Mouse (Mus musculus): ENCODE measurements around the gene Ctsj. TPM values are rescaled to one million over a fixed set of nuclear protein-coding genes. Genes with fewer than 3 reads are reported as not detected.
"Not testable (repeated sequence)": the region's sequence is repeated elsewhere in the genome, so short reads cannot be mapped to it uniquely, and the experiment has no call there.

Gene Ctsj
- not detected in 2 replicates for polyA plus RNA-seq (2014; fragmentation: Nextera tagmentation; extraction: Ambion mirVana)

DNA sequence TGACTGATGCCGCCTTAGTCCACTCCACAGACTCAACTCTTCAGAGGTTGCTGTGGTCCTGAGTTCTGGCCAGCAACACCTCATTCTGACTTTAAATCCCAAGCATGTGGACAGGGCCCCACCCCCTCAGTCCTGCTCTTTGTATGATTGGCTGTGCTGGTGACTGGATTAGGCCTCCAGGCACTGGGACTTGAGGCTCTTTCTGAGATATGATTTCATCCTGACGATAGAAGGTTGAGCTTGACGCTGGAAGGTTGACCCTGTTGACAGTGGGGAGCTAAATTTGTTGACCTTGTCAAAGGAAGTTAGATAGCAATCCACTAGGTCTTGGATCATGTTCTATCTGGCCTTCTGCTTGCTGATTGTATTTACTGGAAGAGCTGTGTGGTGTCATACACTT, at the start of gene Ctsj:
Ctsj (minus strand) TSS at position 101 of the 400 bp plus-strand sequence.
- Histone ChIP-seq H3K27me3 (ENCODE audit: control insufficient read depth, insufficient read depth, low read length) (no peaks in the 10 kb centered on the region), H3K4me2 (replicated peaks; ENCODE audit: low read depth, low read length) (no peak within 1 kb of the TSS), H3K4me1 (ENCODE audit: control insufficient read depth, insufficient read depth, low read length) (no peaks in the 10 kb centered on the region), H3K36me3 (ENCODE audit: control insufficient read depth, insufficient read depth, low read length) (no peaks in the 10 kb centered on the region), H3K4me3 (ENCODE audit: low read length) (no peak within 1 kb of the TSS), H3K9ac (ENCODE audit: low read depth, low read length) (no peak within 1 kb of the TSS), H3K9me3 (ENCODE audit: control insufficient read depth, low read length) (no peaks in the 10 kb centered on the region), H3K27ac (ENCODE audit: low read depth, low read length) (no peak within 1 kb of the TSS)
- ATAC-seq (ENCODE audit: low FRiP score, low TSS enrichment): no peak
- WGBS: 75% methylated on average over 3 of the region's 3 CpGs

DNA sequence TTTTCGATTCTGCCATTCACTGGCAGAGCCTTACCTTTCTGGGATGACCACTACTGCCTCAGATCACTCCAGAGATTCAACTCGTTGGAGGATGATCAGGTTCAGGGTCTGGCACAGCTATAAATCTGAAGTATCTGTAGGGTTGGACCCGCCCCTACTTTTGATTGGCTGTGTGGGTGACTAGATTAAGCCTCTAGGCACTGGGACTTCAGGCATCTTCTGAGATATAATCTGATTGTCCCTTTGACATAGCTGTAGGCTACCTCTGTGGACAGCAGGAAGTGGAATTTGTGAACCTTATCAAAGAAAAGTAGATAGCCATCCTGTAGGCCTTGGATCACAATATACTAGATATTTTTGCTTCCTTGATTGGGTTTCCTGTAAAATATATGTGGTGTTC, 34.8 kb upstream of the Ctsj start, which contains the start of gene Ctsq:
Ctsq (minus strand) TSS at position 101 of the 400 bp plus-strand sequence.
- ATAC-seq (ENCODE audit: low FRiP score, low TSS enrichment): no peak
- no peaks in the 10 kb centered on the region for H3K4me1 ChIP-seq (ENCODE audit: control insufficient read depth, insufficient read depth, low read length)
- H3K27me3 ChIP-seq (ENCODE audit: control insufficient read depth, insufficient read depth, low read length): no peaks in the 10 kb centered on the region
- H3K9ac ChIP-seq (ENCODE audit: low read depth, low read length): no peak within 1 kb of the TSS
- H3K4me3 ChIP-seq (ENCODE audit: low read length): no peak within 1 kb of the TSS
- H3K4me2 ChIP-seq (replicated peaks; ENCODE audit: low read depth, low read length): no peak within 1 kb of the TSS
- no peaks in the 10 kb centered on the region for H3K36me3 ChIP-seq (ENCODE audit: control insufficient read depth, insufficient read depth, low read length)
- 58% methylated on average over 3 of the region's 3 CpGs for WGBS
- H3K27ac ChIP-seq (ENCODE audit: low read depth, low read length): no peak within 1 kb of the TSS
- peaks cover 10% of the 10 kb centered on the region for H3K9me3 ChIP-seq (ENCODE audit: control insufficient read depth, low read length)

DNA sequence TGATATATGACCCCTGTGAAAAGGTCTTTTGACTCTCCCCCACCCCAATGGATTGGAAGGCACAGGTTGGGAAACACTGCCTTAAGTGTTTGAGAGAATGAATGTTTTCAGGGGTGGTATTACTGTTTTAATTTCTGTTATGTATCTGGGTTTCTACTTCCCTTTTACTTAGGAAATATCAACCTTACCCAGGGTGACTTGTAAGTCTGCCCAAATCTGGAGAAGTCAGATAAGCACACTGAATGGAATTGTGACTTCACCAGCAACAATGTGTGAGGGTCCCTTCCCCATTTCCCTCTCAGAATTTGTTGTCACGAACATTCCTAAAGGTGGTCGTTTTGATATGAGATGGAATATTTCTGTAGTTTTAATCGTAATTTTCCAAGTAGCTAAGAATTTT, 17.0 kb upstream of the Ctsj start:
- no peak overlapping the region for H3K27ac ChIP-seq (ENCODE audit: low read depth, low read length)
- no peak overlapping the region for H3K4me2 ChIP-seq (replicated peaks; ENCODE audit: low read depth, low read length)
- no peaks in the 10 kb centered on the region for H3K27me3 ChIP-seq (ENCODE audit: control insufficient read depth, insufficient read depth, low read length)
- H3K4me1 ChIP-seq (ENCODE audit: control insufficient read depth, insufficient read depth, low read length): no peaks in the 10 kb centered on the region
- WGBS: 89% methylated on average over 3 of the region's 3 CpGs
- no peak overlapping the region for H3K4me3 ChIP-seq (ENCODE audit: low read length)
- H3K9ac ChIP-seq (ENCODE audit: low read depth, low read length): no peak overlapping the region
- ATAC-seq (ENCODE audit: low FRiP score, low TSS enrichment): no peak
- no peaks in the 10 kb centered on the region for H3K36me3 ChIP-seq (ENCODE audit: control insufficient read depth, insufficient read depth, low read length)
- H3K9me3 ChIP-seq (ENCODE audit: control insufficient read depth, low read length): no peaks in the 10 kb centered on the region; the same call in 1 of the 2 replicates

DNA sequence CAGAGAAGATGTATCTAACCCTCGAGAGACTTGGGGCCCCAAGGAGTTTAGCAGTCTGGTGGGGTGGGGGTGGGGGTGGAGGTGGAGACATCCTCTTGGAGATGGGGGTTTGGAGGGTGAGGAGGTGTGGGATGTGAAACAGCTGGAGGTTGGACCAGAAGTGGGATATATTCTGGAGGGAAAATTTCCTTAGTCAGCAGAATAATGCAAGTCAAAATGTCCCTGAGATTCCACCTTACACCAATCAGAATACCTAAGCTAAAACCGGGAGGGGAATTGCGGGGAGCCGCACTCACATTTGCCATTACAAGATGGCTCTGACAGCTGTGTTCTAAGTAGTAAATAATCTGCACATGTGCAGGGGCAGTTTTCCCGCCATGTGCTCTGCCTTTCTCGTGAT, 16.1 kb upstream of the Ctsj start:
- no peaks in the 10 kb centered on the region for H3K4me1 ChIP-seq (ENCODE audit: control insufficient read depth, insufficient read depth, low read length)
- no peak overlapping the region for H3K4me2 ChIP-seq (replicated peaks; ENCODE audit: low read depth, low read length)
- H3K4me3 ChIP-seq (ENCODE audit: low read length): no peak overlapping the region
- no peak overlapping the region for H3K9ac ChIP-seq (ENCODE audit: low read depth, low read length)
- H3K36me3 ChIP-seq (ENCODE audit: control insufficient read depth, insufficient read depth, low read length): no peaks in the 10 kb centered on the region
- H3K27ac ChIP-seq (ENCODE audit: low read depth, low read length): no peak overlapping the region
- H3K9me3 ChIP-seq (ENCODE audit: control insufficient read depth, low read length): no peaks in the 10 kb centered on the region; the same call in 1 of the 2 replicates
- 84% methylated on average over 4 of the region's 6 CpGs for WGBS
- no peaks in the 10 kb centered on the region for H3K27me3 ChIP-seq (ENCODE audit: control insufficient read depth, insufficient read depth, low read length)
- ATAC-seq (ENCODE audit: low FRiP score, low TSS enrichment): no peak

DNA sequence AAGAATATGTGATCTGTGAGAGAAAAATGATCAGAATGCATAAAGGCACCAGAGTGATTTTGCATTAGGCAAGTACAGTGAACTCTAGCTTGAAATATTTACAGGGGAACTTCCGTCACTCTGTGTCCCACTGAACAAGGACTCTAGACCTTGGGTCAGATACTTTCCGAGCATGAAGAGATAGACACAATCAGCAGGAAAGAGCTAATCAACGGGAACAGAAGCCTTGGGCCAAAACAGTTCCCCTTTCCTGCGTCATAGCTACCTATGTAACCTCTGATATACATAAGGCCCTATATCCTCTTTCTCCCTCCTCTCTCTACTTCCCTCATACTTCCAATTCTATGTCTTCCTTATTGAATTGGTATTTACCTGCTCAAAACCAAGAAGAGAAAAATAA, 4.4 kb upstream of the Ctsj start:
- H3K4me1 ChIP-seq (ENCODE audit: control insufficient read depth, insufficient read depth, low read length): no peaks in the 10 kb centered on the region
- whole genome bisulfite sequencing: 80% methylated on average over 4 of the region's 4 CpGs
- H3K9ac ChIP-seq (ENCODE audit: low read depth, low read length): no peak overlapping the region
- no peaks in the 10 kb centered on the region for H3K27me3 ChIP-seq (ENCODE audit: control insufficient read depth, insufficient read depth, low read length)
- no peak overlapping the region for H3K4me2 ChIP-seq (replicated peaks; ENCODE audit: low read depth, low read length)
- H3K36me3 ChIP-seq (ENCODE audit: control insufficient read depth, insufficient read depth, low read length): no peaks in the 10 kb centered on the region
- H3K27ac ChIP-seq (ENCODE audit: low read depth, low read length): no peak overlapping the region
- ATAC-seq (ENCODE audit: low FRiP score, low TSS enrichment): no peak
- no peaks in the 10 kb centered on the region; the same call in 1 of the 2 replicates for H3K9me3 ChIP-seq (ENCODE audit: control insufficient read depth, low read length)
- no peak overlapping the region for H3K4me3 ChIP-seq (ENCODE audit: low read length)

DNA sequence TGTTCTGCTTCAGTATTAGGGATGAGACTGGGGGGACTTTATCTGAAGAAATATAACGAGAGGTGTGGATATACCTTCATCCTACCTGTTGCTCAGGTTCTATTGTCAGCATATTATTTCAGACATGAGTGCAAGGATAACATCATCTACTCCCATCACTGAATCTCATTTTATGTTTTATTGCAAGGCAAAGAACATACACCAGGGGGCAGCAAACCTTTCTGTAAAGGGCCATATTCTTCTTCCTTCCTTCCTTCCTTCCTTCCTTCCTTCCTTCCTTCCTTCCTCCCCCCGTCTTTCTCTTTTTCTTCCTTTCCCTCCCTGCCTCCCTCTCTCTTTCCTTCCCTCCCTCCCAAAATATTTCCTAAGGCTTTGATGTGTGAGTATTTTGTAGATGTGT, 8.2 kb downstream of the Ctsj start:
- Histone ChIP-seq H3K4me3 (ENCODE audit: low read length) (no peak overlapping the region), H3K9ac (ENCODE audit: low read depth, low read length) (no peak overlapping the region), H3K27ac (ENCODE audit: low read depth, low read length) (no peak overlapping the region), H3K27me3 (ENCODE audit: control insufficient read depth, insufficient read depth, low read length) (no peaks in the 10 kb centered on the region), H3K4me2 (replicated peaks; ENCODE audit: low read depth, low read length) (no peak overlapping the region), H3K36me3 (ENCODE audit: control insufficient read depth, insufficient read depth, low read length) (no peaks in the 10 kb centered on the region), H3K4me1 (ENCODE audit: control insufficient read depth, insufficient read depth, low read length) (no peaks in the 10 kb centered on the region), H3K9me3 (ENCODE audit: control insufficient read depth, low read length) (0 out of 2 replicates have a peak, but pooled peaks cover 4% of the 10 kb centered on the region)
- 61% methylated on average over 2 of the region's 2 CpGs for WGBS
- no peak for ATAC-seq (ENCODE audit: low FRiP score, low TSS enrichment)

DNA sequence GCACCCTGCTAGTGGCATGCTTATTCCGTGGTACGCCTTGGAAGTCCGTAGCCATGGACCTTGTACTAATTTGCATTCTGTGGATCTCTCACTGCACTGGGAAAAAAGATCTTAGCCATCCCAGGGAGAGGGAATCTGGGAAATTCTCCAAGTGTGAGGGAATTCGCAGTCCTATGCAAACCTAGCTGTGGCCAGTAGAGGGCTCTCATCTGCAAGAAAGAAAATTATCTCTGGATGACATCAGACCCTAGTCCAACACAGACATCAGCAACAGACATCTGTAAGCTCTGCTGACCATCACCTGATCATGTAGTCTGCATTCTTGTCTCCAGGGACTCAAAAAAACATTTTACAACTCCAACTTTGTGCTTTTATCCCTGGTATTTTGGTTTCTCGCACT, 18.8 kb downstream of the Ctsj start:
- H3K27ac ChIP-seq (ENCODE audit: low read depth, low read length); H3K4me3 ChIP-seq (ENCODE audit: low read length); H3K36me3 ChIP-seq (ENCODE audit: control insufficient read depth, insufficient read depth, low read length); H3K9me3 ChIP-seq (ENCODE audit: control insufficient read depth, low read length); ATAC-seq (ENCODE audit: low FRiP score, low TSS enrichment); H3K9ac ChIP-seq (ENCODE audit: low read depth, low read length); H3K27me3 ChIP-seq (ENCODE audit: control insufficient read depth, insufficient read depth, low read length); H3K4me2 ChIP-seq (replicated peaks; ENCODE audit: low read depth, low read length); H3K4me1 ChIP-seq (ENCODE audit: control insufficient read depth, insufficient read depth, low read length): not testable (repeated sequence)
- 85% methylated on average over 5 of the region's 5 CpGs for WGBS

DNA sequence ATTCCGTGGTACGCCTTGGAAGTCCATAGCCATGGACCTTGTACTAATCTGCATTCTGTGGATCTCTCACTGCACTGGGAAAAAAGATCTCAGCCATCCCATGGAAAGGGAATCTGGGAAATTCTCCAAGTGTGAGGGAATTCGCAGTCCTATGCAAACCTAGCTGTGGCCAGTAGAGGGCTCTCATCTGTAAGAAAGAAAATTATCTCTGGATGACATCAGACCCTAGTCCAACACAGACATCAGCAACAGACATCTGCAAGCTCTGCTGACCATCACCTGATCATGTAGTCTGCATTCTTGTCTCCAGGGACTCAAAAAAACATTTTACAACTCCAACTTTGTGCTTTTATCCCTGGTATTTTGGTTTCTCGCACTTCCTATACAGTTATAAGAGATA, 33.4 kb downstream of the Ctsj start:
- ATAC-seq (ENCODE audit: low FRiP score, low TSS enrichment); H3K4me1 ChIP-seq (ENCODE audit: control insufficient read depth, insufficient read depth, low read length); H3K36me3 ChIP-seq (ENCODE audit: control insufficient read depth, insufficient read depth, low read length); H3K9me3 ChIP-seq (ENCODE audit: control insufficient read depth, low read length); H3K4me3 ChIP-seq (ENCODE audit: low read length); H3K9ac ChIP-seq (ENCODE audit: low read depth, low read length); H3K4me2 ChIP-seq (replicated peaks; ENCODE audit: low read depth, low read length); H3K27ac ChIP-seq (ENCODE audit: low read depth, low read length); H3K27me3 ChIP-seq (ENCODE audit: control insufficient read depth, insufficient read depth, low read length): not testable (repeated sequence)
- 64% methylated on average over 4 of the region's 4 CpGs for WGBS

DNA sequence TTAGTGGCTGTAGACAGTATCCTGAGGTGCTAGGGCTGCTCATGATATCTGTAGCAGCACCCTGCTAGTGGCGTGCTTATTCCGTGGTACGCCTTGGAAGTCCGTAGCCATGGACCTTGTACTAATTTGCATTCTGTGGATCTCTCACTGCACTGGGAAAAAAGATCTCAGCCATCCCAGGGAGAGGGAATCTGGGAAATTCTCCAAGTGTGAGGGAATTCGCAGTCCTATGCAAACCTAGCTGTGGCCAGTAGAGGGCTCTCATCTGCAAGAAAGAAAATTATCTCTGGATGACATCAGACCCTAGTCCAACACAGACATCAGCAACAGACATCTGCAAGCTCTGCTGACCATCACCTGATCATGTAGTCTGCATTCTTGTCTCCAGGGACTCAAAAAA, 41.8 kb downstream of the Ctsj start:
- WGBS: 30% methylated on average over 5 of the region's 5 CpGs
- not testable (repeated sequence) for H3K4me1 ChIP-seq (ENCODE audit: control insufficient read depth, insufficient read depth, low read length); H3K27me3 ChIP-seq (ENCODE audit: control insufficient read depth, insufficient read depth, low read length); H3K4me2 ChIP-seq (replicated peaks; ENCODE audit: low read depth, low read length); H3K9ac ChIP-seq (ENCODE audit: low read depth, low read length); ATAC-seq (ENCODE audit: low FRiP score, low TSS enrichment); H3K4me3 ChIP-seq (ENCODE audit: low read length); H3K36me3 ChIP-seq (ENCODE audit: control insufficient read depth, insufficient read depth, low read length); H3K9me3 ChIP-seq (ENCODE audit: control insufficient read depth, low read length); H3K27ac ChIP-seq (ENCODE audit: low read depth, low read length)

Data from kidney, embryonic 14.5 days (tissue).